Mouse (Mus musculus) CH12.LX (cell line): ENCODE results near the gene Tsku. TPM values are rescaled to one million over a fixed set of nuclear protein-coding genes. Genes with fewer than 3 reads are reported as not detected.
A peak's percentile ranks its signal among the peaks of the same experiment; 100 is the strongest.

Experiments
- DNase-seq: peaks from one replicate; pipeline ENCODE4 v3.0.0-alpha.2; 2013; ENCODE audit errors: extremely low read depth
- H3K27ac ChIP-seq: 2 replicates; pipeline ENCODE4 v1.5.1; 2012; ENCODE audit warnings: low read depth, mild to moderate bottlenecking, control low read depth, moderate library complexity; ENCODE audit not compliant: insufficient read depth
- H3K27me3 ChIP-seq: replicated peaks from 2 replicates; pipeline ENCODE3; 2012; ENCODE audit warnings: inconsistent platforms
- H3K36me3 ChIP-seq, 2 experiments: replicated peaks in 1 of 2; 2 replicates each; pipeline versions ENCODE3 to v1.6.1; 2012; ENCODE audit warnings: inconsistent platforms in 1 of 2, low read length in 1 of 2, mild to moderate bottlenecking in 1 of 2, mixed read lengths in 1 of 2, moderate library complexity in 1 of 2; ENCODE audit not compliant: control insufficient read depth in 1 of 2, insufficient read depth in 1 of 2
- H3K4me1 ChIP-seq, 2 experiments: 2 replicates each; pipeline ENCODE4 v1.6.1; 2012; ENCODE audit warnings: inconsistent platforms in 1 of 2, moderate library complexity in 1 of 2; ENCODE audit not compliant: insufficient read depth in 2 of 2, control insufficient read depth in 1 of 2
- H3K4me2 ChIP-seq: 2 replicates; pipeline ENCODE4 v1.6.1; 2012; ENCODE audit warnings: low read depth, mild to moderate bottlenecking, control low read depth; ENCODE audit not compliant: poor library complexity, insufficient read depth, severe bottlenecking
- H3K4me3 ChIP-seq, 3 experiments: fragments of 150-350 bp in 1 of 3; sonication (generic) in 1 of 3; replicated peaks in 1 of 3; 2 replicates each; pipeline versions ENCODE3 to v1.5.1; 2011 to 2012; ENCODE audit warnings: low read depth in 2 of 3, low read length in 2 of 3, mild to moderate bottlenecking in 2 of 3, moderate library complexity in 2 of 3, control low read depth in 1 of 3, improper control_type of control experiment in 1 of 3, inconsistent platforms in 1 of 3, mixed read lengths in 1 of 3; ENCODE audit not compliant: poor library complexity in 1 of 3
- H3K79me2 ChIP-seq: replicated peaks from 2 replicates; pipeline ENCODE4 v1.6.1; 2012; ENCODE audit warnings: mild to moderate bottlenecking, moderate library complexity; ENCODE audit not compliant: control insufficient read depth, poor library complexity, insufficient read depth, severe bottlenecking; ENCODE audit errors: extremely low read depth
- H3K9ac ChIP-seq: 2 replicates; pipeline ENCODE4 v1.6.1; 2012; ENCODE audit warnings: low read depth, mild to moderate bottlenecking, control low read depth, moderate library complexity; ENCODE audit not compliant: insufficient read depth
- H3K9me3 ChIP-seq: replicated peaks from 2 replicates; pipeline ENCODE3; 2012; ENCODE audit warnings: low read length, inconsistent platforms, mixed read lengths
- ELF1 ChIP-seq: IDR thresholded peaks from 2 replicates; pipeline ENCODE4 v1.6.1; 2014; ENCODE audit warnings: low read depth, mild to moderate bottlenecking, inconsistent platforms, low read length, improper control_type of control experiment
- JUN ChIP-seq: IDR thresholded peaks from 2 replicates; pipeline ENCODE4 v1.6.1; 2011; ENCODE audit warnings: low read depth, mild to moderate bottlenecking, low read length, improper control_type of control experiment, moderate library complexity; ENCODE audit not compliant: insufficient read depth
- NRF1 ChIP-seq: IDR thresholded peaks from 2 replicates; pipeline ENCODE4 v1.6.1; 2014; ENCODE audit warnings: low read depth, mild to moderate bottlenecking, inconsistent platforms, low read length, improper control_type of control experiment, moderate library complexity
- RCOR1 ChIP-seq: conservative IDR thresholded peaks from 2 replicates; pipeline ENCODE4 v1.6.1; 2012; ENCODE audit warnings: low read depth, mild to moderate bottlenecking, inconsistent platforms, low read length, improper control_type of control experiment
- SIN3A ChIP-seq: IDR thresholded peaks from 2 replicates; pipeline ENCODE4 v1.6.1; 2012; ENCODE audit warnings: low read length, improper control_type of control experiment, inconsistent platforms
- TBP ChIP-seq: conservative IDR thresholded peaks from 2 replicates; pipeline ENCODE4 v1.6.1; 2011; ENCODE audit warnings: low read depth, low read length, improper control_type of control experiment
- TCF12 ChIP-seq: IDR thresholded peaks from 2 replicates; pipeline ENCODE4 v1.6.1; 2014; ENCODE audit warnings: low read depth, mild to moderate bottlenecking, inconsistent platforms, low read length, improper control_type of control experiment
- UBTF ChIP-seq: IDR thresholded peaks from 2 replicates; pipeline ENCODE4 v1.6.1; 2012; ENCODE audit warnings: low read depth, mild to moderate bottlenecking, inconsistent platforms, low read length, improper control_type of control experiment, moderate library complexity
- dilution Hi-C: fragments of 300-500 bp; cut with MboI; formaldehyde crosslinking; loops from 2 replicates; pipeline ENCODE4 v1.14.3; 2020; ENCODE audit warnings: low sequenced_read_pairs; ENCODE audit not compliant: extremely low pct_unique_long_range_greater_than_20kb, extremely low pct_ligation_motif_present
- in situ Hi-C: fragments of 300-500 bp; cut with MboI; formaldehyde crosslinking; loops from 3 replicates; pipeline ENCODE4 v1.14.3; 2019; ENCODE audit warnings: low sequenced_read_pairs, low pct_ligation_motif_present, low pct_unique_long_range_greater_than_20kb, mixed read lengths
- polyA plus RNA-seq: library from polyadenylated mRNA; unstranded; fragments of >175 nt; gene quantifications from 2 replicates; pipeline ENCODE4 v1.2.1, GENCODE M21; 2012; ENCODE audit warnings: low read depth; ENCODE audit not compliant: insufficient read length
- total RNA-seq, 2 experiments: library from RNA; depleted of rRNA; stranded (reverse); fragments of 300-350 nt in 1 of 2; fragments of >200 nt in 1 of 2; gene quantifications; 2 replicates each; pipeline ENCODE4 v1.2.3; 2012 to 2014

The Tsku gene
- total and polyA plus RNA-seq, 3 experiments, result 1.4 to 3.9 (median 3.9) TPM

DNA sequence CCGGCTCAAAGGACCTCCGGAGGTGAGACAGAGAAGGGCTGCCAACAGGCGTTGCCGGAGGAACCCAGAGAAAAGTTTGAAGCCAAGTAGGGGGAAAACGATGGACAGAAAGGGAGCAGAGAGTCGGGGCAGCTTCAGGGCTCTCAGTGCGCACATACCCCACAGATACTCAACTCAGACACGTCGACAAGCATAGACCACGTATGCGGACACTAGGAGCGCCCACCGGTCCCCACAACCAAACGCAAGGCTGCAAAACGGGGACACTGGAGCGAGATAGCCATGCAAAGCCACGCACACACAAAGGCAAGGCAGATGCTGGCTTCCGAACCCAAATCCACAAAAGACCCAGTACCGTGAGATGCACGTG, 522 bp downstream of the Tsku start:
- Histone ChIP-seq H3K27ac (no peak overlapping the region), H3K9me3 (peaks cover 17% of the 10 kb centered on the region), H3K4me3 (peak overlapping the region; percentile 62 to 74 (median 74)), H3K9ac (peak overlapping the region; percentile 27), H3K79me2 (no peaks in the 10 kb centered on the region), H3K4me2 (peak overlapping the region; percentile 19), H3K36me3 (peaks cover 0 to 2% of the 10 kb centered on the region in 2 experiments), H3K4me1 (peaks cover 11 to 29% of the 10 kb centered on the region in 2 experiments; a peak in 3 of 4 replicates), H3K27me3 (no peaks in the 10 kb centered on the region)
- dilution Hi-C loops, result no loop called here
- DNase-seq, result no peak
- TF ChIP-seq NRF1, result no peak
- 0 out of 2 replicates have a peak, but pooled peaks have one; percentile 15 for TF ChIP-seq SIN3A
- in situ Hi-C loops, result no loop called here

GRCm38 (mm10) chr7:98359951-98360620, 1.0 kb downstream of the Tsku start:
- peak overlapping the region; percentile 62 to 74 (median 74) for H3K4me3 ChIP-seq
- in situ Hi-C loops, result loop anchor here (10.0 kb wide), 2 partner anchors 45 to 75 kb away; no protein-coding TSS in a partner anchor
- H3K4me2 ChIP-seq, result peak overlapping the region; percentile 19
- no peak overlapping the region for H3K9ac ChIP-seq
- no peak overlapping the region for H3K27ac ChIP-seq
- H3K27me3 ChIP-seq, result no peaks in the 10 kb centered on the region
- H3K4me1 ChIP-seq, result peaks cover 11 to 34% of the 10 kb centered on the region in 2 experiments; a peak in 3 of 4 replicates
- dilution Hi-C loops, result no loop called here
- TF ChIP-seq TCF12 (0 out of 2 replicates have a peak, but pooled peaks have one; percentile 18), ELF1 (0 out of 2 replicates have a peak, but pooled peaks have one; percentile 17), RCOR1 (no peak)
- H3K79me2 ChIP-seq, result no peaks in the 10 kb centered on the region
- H3K9me3 ChIP-seq, result peaks cover 16% of the 10 kb centered on the region
- peaks cover 0 to 2% of the 10 kb centered on the region in 2 experiments for H3K36me3 ChIP-seq
- DNase-seq, result no peak

DNA sequence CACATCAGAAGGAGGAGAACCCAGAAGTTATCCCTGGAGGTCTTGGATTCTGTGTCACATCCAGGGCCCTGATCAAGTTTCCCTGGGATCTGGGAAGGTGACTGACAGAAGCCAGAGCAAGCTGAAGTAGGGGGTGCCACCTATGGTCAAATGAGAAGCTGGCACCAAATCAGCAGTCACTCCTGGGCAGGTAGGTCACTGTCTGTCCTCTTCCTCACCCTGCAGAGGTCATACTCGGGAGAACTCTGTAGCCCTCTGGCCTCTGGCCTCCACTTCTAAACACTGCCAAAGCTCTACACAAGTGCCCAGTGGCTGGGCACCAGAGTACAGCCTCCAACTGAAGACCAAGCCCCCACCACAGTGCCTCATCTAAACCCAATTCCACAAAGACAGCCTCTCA, 3.1 kb downstream of the Tsku start:
- no peak overlapping the region for H3K27ac ChIP-seq
- peaks cover 2% of the 10 kb centered on the region for H3K9me3 ChIP-seq
- TF ChIP-seq NRF1, result no peak
- TF ChIP-seq JUN, result no peak
- TF ChIP-seq RCOR1, result no peak
- TF ChIP-seq UBTF, result no peak
- TF ChIP-seq TBP, result no peak
- TF ChIP-seq, all 38 proteins: peak for 0
- peaks cover 11 to 38% of the 10 kb centered on the region in 2 experiments; a peak in 3 of 4 replicates for H3K4me1 ChIP-seq
- H3K36me3 ChIP-seq, result peaks cover 0 to 5% of the 10 kb centered on the region in 2 experiments
- no peak overlapping the region for H3K9ac ChIP-seq
- no peak overlapping the region for H3K4me3 ChIP-seq
- in situ Hi-C loops (loop anchor here (10.0 kb wide), 2 partner anchors 47 to 73 kb away; no protein-coding TSS in a partner anchor), dilution Hi-C loops (no loop called here)
- H3K27me3 ChIP-seq, result no peaks in the 10 kb centered on the region
- no peaks in the 10 kb centered on the region for H3K79me2 ChIP-seq
- no peak overlapping the region for H3K4me2 ChIP-seq
- DNase-seq, result no peak
